Mouse (Mus musculus) induced T-regulatory cell, adult 2 months (primary cell): ENCODE measurements at regions not wholly inside any gene's neighbourhood (a gene's known extent, or its start where the extent isn't known, plus 50 kb on each side); places are given as distances from the start of the nearest gene placed in this dataset.

Experiments used
- DNase-seq: peaks from one replicate; pipeline ENCODE4 v3.0.0-alpha.2; 2012; ENCODE audit warnings: low read depth

- no peak for DNase-seq
These were observed 79.2 kb upstream of the Sulf2 start for GRCm38 (mm10) chr2:166234579-166235212.

GRCm38 (mm10) chr2:166233246-166233645 is 77.8 kb upstream of the Sulf2 start:
- DNase-seq: no peak

DNA sequence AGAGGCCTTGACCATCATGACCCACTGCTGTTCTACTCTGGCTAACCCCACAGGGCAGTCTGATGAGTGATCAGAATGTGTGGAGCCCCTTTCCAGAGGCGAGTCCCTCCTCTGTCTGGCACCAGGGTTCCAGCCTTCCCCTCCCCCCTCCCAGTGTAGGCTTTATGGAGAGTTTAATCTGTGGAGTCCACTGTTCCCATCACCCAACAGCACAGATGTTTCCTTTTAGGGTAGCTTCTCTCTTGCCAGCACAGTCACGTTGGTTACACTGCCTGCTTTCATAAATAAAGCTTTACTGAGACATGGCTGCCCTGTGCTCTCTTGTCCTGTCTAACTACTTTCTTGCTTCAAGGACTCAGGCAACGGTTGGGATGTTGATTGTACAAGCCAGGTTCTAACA is 76.9 kb upstream of the Sulf2 start:
- no peak for DNase-seq

DNA sequence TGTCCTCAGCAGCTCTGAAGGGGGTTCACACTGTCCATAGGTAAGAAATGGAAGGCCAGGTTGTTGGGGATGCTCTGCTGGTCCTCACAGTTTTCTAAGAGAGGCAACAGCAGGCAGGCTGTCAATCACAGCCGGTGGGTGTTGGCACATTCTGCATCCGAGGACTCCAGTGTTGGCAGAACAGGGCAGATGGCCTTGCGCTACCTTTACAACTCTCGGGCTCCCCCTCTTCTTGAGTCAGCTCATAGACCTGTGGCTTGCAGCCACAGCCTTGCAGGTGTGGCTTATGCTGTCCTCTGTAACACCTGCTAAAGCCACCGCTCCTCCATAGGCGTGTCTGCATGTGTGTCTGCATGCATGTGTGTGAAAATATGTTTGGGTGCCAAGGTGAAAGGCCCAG is 75.2 kb upstream of the Sulf2 start:
- no peak for DNase-seq

DNA sequence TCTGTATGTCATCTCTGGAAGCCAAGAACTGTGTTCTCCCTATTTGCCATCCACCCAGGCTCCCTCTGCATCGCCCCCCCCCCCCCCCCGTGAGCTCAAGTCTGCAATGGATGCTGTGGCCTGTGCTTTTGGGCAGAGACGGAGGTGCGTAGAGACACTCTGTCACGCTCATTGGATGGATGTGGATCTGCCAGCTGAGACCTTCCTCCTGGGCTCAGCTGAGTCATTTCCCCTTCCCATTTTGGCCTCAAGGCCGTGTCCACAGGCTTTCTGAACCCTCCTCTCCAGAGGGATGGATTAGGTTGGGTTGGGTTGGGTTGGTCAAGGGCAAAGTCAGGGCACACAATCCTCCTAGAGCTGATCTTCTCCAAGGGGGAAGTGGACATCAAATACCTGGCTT is 72.9 kb upstream of the Sulf2 start:
- DNase-seq: no peak

- DNase-seq: peak; percentile 42
These were observed 72.0 kb upstream of the Sulf2 start for GRCm38 (mm10) chr2:166227496-166227895.

GRCm38 (mm10) chr2:166226929-166227328 is 71.5 kb upstream of the Sulf2 start:
- DNase-seq: no peak

DNA sequence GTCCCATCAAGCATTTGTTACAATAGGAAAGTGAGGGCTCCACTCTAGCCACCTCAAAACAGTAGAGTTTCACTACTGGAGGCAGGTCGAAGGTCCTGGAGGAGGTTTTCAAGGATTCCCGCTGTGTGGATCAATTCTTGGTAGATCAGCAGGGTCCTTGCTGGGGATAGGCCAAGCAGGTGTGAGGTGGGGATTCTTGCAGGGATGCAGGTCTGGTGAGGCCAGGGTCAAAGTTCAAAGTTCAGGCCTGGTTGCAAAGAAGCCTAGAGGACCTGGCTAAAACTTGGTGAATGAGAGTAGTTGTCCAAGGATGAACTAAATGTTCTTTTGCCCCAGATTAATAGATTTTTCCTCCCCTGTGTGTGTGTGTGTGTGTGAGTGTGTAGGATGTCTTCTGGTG is 70.9 kb upstream of the Sulf2 start:
- no peak for DNase-seq

DNA sequence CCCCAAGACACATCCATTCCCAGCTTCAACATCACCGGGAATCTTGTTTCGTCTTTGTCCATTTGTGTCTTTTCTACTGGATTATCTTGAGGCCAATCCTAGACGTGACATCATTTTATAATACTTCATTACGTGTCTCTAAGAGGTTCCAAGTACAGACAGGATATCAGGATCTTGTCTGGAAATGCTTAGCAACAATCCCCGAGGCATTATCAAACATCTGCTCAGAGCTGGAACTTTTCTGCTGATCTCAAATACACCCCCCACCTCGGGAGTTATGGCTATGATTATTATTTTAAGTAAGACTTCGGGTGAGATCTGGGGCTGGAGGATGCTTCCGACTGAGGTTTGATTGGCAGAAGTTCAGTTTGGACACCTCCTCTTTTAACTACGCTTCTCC is 69.9 kb upstream of the Sulf2 start:
- no peak for DNase-seq

DNA sequence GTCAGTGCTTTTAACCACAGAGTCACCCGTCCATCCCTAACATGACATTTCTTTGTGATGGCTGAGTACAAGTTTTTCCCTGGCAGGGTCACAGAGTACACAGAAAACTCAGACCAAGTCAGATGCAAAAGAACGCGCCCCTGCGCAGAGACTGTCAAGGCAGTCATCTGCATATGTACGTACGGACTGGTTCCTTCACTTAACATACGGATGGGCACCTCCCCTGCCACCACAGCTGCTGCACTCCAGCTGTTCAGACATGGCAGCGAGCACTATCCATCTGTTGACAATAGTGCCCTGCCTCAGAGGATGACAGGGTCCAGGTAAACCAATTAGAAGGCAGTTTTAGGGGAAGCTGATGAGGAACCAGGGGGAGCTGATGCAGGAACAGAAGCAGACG is 63.3 kb upstream of the Sulf2 start:
- no peak for DNase-seq

GRCm38 (mm10) chr2:166216512-166216865 is 61.0 kb upstream of the Sulf2 start:
- DNase-seq: no peak

GRCm38 (mm10) chr2:166215610-166216511 is 60.4 kb upstream of the Sulf2 start:
- no peak for DNase-seq

- no peak for DNase-seq
These were observed 59.7 kb upstream of the Sulf2 start for GRCm38 (mm10) chr2:166215191-166215590.

DNA sequence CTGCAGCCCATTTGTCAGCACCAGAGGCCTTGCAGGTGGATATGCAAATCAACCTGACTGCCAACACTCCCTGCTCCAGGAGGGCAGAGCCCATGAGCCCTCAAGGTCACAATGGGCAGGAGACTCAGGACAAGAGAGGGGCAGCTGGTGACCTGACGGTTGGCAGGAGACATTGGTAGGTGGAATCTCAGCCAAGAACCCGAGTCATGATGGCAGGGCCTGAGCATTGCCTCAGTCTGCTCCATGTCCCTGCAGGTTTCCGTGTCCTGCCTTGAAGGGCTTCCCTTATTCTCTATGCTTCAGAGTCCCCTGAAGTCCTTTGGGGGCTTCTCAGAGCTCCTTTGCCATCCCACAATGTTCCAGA is 51.7 kb upstream of the Sulf2 start:
- no peak for DNase-seq

DNA sequence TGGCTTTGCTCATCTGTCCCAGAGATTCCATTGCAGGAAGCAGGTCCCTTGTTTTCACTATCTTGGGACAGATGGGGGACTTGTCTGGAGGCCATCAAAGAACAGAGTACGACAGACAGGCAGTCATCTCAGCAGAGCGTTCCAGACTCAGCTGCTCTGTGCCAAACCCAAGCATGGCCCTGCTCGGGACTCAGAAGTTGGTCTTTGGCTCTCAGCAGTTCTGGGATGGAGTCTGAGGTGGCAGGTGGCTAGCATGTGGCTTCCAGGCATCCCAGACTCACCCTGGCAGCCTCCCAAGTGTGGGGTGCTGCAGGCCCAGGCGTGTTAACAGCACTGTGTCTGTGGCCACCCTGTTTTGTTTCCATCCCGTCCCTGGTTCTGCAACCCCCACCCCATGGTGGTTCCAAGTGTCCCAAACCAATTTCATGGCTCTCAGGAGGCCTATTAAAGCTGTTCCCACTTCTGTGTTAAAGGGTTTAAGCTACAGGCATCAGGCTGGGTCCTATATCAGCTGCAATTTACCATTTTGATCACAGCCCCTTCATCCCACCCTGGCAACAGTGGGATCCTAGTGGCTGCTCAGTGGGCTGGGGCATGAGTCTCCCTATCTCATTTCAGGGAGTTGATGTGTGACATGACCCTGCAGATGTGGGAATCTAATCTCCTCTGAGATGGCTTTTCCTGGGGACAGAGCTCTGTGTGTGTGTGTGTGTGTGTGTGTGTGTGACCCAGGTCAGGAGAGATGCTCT is 51.1 kb upstream of the Sulf2 start:
- DNase-seq: no peak
